Mouse (Mus musculus): ENCODE data around the gene Nxpe5.

Gene Nxpe5

DNA sequence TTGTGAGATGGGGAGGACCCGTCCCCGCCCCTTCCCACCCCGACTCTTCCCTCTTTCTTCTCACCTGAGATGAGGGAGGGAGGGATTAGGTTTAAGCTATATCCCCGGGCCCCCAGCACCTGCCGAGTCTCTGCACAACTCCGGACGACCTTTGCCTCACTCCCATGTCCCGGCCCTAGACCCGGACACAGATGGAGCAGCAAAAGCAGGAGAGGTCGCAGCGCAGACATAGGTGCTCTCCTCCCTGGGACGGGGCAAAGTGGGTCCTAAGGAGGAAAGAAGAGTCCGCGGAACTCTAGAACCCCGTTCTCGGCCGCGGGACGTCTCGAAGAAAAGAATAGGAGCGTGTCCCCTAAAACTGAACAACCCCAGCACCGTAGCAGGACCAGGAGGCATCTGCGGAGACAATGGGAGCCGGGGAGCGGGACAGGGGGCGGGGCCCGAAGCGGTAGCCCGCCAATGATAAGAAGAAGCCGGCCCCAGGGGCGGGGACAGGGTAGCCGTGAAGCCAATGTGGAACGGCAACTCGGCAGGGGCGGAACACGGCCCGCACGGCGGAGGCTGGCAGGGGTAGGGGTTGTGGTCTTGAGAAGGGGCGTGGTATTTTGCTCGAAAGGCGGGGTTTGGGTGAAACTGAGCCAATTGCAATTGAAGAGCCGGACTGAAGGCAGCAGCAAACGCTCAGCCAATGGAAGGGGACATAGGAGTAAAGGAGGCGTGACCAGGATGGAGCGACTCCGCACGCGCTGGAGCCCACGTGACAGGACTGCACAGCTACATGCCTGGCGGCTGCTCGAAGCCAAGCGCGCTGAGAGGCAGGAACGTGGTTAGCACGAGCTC is 54.1 kb downstream of the Nxpe5 start, which contains the start of the genes Gm43720, Gpc2 and Stag3:
Gene Gm43720 (minus strand): TSS at position 374 of the 840 bp plus-strand sequence.
Gene Gpc2 (minus strand): TSS at position 421 of the 840 bp plus-strand sequence.
Gene Stag3 (plus strand): TSS at position 656 of the 840 bp plus-strand sequence.
- DNase-seq = peak; percentile 91

DNA sequence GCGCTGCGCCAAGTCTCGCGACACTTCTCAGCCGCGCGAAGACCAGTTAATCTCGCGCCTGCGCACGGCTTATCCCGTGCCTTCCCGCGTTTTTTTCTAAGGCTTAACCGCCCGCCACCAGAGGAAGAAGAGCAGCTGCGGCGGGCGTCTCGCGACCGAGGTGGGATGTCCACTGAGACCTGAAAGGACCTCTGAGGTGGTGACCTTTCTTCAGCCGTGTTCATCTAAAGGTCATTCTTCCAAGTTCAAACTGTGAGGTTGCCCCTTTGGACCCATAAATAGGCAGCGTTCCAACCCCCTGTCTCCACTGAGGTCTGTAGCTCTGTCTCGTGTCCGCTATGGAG is 54.7 kb downstream of the Nxpe5 start:
- no peak for DNase-seq

DNA sequence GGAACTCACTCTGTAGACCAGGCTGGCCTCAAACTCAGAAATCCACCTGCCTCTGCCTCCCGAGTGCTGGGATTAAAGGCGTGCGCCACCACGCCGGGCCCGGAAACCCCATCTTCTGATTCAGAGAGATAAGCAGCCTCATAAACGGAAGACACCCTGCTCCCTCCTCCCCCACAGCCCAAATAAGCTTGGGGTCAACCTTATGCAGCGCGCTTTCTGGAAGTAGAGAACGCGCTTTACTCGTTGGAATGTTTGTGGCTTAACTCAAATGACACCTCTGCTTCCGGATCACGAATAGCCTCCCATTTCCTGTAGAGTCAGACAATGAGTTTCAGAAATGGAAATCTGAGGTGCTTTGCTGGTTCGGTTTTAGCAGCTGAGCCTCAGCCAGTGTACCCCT is 55.1 kb downstream of the Nxpe5 start:
- no peak for DNase-seq

DNA sequence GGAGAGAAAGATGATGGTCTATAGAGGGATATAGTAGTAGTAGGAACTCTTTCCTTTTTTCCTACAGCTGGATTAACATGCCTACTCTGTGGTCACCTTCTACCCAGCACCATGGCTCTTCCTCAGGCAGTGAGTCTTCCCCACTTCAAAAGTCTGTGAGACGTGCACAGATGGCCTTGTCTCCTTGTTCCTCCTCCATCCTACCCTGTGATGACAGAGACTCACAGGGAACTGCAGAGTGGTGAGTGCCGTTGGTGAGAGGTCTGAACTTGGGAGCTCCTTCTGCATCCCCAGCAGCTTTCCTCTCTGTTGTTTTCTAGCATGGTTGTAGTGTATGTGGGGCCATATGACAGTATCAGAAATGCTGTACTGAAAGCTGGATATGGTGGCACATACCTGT is 56.1 kb downstream of the Nxpe5 start:
- DNase-seq = no peak

DNA sequence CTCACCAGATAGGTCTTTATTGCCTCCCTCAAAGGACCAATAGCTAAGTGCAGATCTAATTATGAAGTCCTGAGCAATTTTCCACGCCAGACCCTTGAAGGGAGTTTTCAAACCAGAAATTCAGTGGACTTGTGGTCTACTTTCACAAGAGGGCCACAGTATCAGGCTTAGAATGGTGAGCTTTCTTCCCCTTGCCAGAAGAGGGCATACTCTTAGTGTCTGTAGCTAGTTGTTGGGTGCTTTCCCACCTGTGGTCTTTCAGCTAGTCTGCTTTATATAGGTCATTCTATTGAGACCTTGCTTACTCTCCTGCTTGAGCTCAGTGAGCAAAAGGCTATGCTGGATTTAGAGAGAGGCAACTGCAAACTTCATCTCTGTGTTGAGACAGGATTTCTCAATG is 57.8 kb downstream of the Nxpe5 start:
- no peak for DNase-seq

DNA sequence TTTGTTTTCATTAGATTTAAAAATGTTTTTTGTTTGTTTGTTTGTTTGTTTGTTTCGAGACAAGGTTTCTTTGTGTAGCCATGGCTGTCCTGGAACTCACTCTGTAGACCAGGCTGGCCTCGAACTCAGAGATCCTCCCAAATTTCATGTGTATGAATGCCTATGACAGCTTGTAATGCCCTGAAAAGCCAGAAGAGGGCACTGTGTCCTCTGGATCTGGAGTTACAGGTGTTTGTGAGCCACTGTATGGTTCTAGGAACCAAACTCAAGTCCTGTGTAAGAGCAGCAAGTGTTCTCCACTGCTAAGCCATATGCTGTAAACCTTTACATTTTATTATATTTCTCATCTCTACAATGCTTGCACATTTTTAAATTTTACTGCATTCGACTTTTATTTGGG is 62.2 kb downstream of the Nxpe5 start:
- no peak for DNase-seq

DNA sequence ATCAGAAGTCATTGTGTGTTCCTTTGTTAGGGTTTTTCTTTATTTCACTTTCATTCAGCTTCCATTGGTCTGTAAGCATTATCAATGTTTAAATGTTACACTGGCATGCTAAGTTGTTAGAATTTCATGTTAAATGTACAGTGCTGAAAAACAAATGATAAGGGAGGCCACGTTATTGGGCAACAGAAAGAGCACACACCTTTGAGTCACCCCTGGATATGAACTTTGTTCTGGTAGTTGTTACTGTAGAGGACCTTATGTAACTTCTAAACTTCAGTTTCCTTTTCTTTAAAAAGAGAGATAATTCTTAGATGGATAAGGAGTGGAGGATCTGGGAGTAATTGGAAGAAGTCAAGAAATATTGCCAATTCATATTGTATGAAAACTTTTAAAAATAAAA is 65.9 kb downstream of the Nxpe5 start:
- DNase-seq = no peak

DNA sequence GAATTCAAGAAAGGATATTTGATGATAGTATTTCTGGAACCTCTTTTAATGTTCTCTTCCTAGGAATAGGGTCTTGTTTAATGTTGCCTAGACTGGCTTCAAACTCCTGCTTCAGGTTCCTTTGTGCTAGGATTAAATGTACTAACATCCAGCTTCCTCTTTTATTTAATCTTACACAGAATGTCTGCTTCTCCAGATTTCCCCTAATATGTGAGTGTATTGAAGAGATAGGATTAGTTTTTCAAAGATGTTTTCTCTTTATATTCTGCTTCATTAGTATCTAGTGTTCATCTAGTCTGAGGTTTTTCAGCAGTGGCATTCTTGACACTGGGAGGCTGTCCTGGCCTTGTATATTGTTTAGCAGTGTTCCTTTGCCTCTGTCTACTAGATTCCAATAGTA is 68.5 kb downstream of the Nxpe5 start:
- no peak for DNase-seq

DNA sequence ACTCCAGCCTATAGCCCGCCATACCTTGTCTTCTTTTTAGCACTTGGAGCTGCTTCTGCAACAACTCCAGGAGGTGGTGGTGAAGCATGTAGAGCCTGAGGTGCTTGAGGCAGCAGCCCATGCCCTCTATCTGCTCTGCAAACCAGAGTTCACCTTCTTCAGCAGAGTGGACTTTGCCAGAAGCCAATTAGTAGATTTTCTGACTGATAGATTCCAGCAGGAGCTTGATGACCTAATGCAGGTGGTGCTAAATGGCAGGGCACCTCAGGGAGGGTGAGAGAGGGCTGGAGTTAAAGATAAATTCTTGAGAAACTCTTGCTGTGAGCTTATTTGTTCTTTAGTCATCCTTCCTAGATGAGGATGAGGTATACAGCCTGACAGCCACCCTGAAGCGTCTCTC is 73.9 kb downstream of the Nxpe5 start:
- no peak for DNase-seq
